Mouse (Mus musculus): ENCODE data around the gene Cadps2.

DNA sequence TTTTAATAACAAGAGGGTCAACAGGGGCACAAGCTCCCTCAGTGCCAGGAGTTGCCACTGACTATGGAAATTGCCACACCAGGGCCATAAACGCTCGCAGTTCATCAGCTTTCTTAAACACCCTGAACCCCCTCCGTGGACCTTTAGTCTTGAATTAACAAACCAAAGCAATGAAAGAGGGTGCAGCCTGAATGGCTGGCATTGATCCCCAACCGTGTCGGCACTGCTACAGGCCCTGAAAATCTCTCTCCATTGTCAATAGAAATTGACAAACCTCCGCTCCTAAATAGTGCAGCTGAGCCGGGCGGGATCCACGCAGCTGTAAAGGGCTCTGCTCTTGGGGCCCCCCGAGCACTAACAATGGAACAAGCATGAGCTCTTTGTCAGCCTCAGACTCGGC lies 566.2 kb downstream of the Cadps2 start:
- TF ChIP-seq CTCF (IDR thresholded peaks at IDR 0.05; ENCODE audit: low read depth) (no peak), EP300 (IDR thresholded peaks at IDR 0.05; ENCODE audit: low read depth) (no peak)
